Mouse (Mus musculus) heart, adult 2 months (tissue): Measurements from ENCODE around the gene Timm10. TPM values are rescaled to one million over a fixed set of nuclear protein-coding genes. Genes with fewer than 3 reads are reported as not detected.

ENCODE experiments used
- DNase-seq, 2 experiments: peaks; one replicate each; pipeline ENCODE4 v3.0.0; 2021
- H3K27ac ChIP-seq: fragments of 200-600 bp; 2 replicates; pipeline ENCODE4 v1.8.1; 2022
- H3K27me3 ChIP-seq: fragments of 200-500 bp; 2 replicates; pipeline ENCODE4 v1.6.1; 2012; ENCODE audit warnings: mild to moderate bottlenecking, low read length, inconsistent platforms, mixed read lengths; ENCODE audit not compliant: control insufficient read depth, insufficient read depth
- H3K36me3 ChIP-seq: fragments of 200-500 bp; 2 replicates; pipeline ENCODE4 v1.6.1; 2012; ENCODE audit warnings: low read length, inconsistent platforms; ENCODE audit not compliant: control insufficient read depth, insufficient read depth
- H3K4me1 ChIP-seq: fragments of 200-500 bp; 2 replicates; pipeline ENCODE4 v1.6.1; 2011; ENCODE audit warnings: low read length; ENCODE audit not compliant: control insufficient read depth, insufficient read depth
- H3K4me3 ChIP-seq: fragments of 200-600 bp; 2 replicates; pipeline ENCODE4 v1.8.1; 2022
- H3K79me2 ChIP-seq: fragments of 200-500 bp; replicated peaks from 2 replicates; pipeline ENCODE4 v1.6.1; 2012; ENCODE audit warnings: mild to moderate bottlenecking, inconsistent platforms, low read length, moderate library complexity, mixed read lengths; ENCODE audit not compliant: control insufficient read depth, insufficient read depth
- H3K9ac ChIP-seq: fragments of 200-500 bp; 2 replicates; pipeline ENCODE4 v1.6.1; 2012; ENCODE audit warnings: low read depth, mild to moderate bottlenecking, control low read depth, inconsistent platforms, low read length, mixed read lengths
- CTCF ChIP-seq: fragments of 200-600 bp; IDR thresholded peaks from 2 replicates; pipeline ENCODE4 v1.8.1; 2022; ENCODE audit warnings: antibody characterized with exemption, mild to moderate bottlenecking, moderate library complexity
- EP300 ChIP-seq: fragments of 200-500 bp; IDR thresholded peaks from 2 replicates; pipeline ENCODE4 v1.6.1; 2011; ENCODE audit warnings: low read depth, low read length, control low read depth; ENCODE audit not compliant: insufficient read depth
- POLR2A ChIP-seq: fragments of 200-500 bp; IDR thresholded peaks from 2 replicates; pipeline ENCODE4 v1.6.1; 2011; ENCODE audit warnings: mild to moderate bottlenecking, low read depth, low read length, control low read depth; ENCODE audit not compliant: insufficient read depth
- WGBS: fragments of 180-500 bp; shearing (Covaris S2); methylation state at CpG from one replicate; pipeline ENCODE4 v1.1.7; 2018; 5-methylcytosine and 5-hydroxymethylcytosine counted together
- intact Hi-C: fragments of 180-260 bp; cut with DNase I; formaldehyde crosslinking; loops from one replicate; pipeline ENCODE4 v1.15.1; 2025
- long read RNA-seq: library from polyadenylated mRNA; stranded (forward); transcript quantifications from one replicate; pipeline ENCODE4 v2.0.0, GENCODE M21; 2021
- polyA plus RNA-seq: library from polyadenylated mRNA; depleted of rRNA; stranded (reverse); fragments of >200 nt; gene quantifications from 2 replicates; pipeline ENCODE4 v1.2.3, GENCODE M21; 2012; rRNA removed
- total RNA-seq, 2 experiments: library from RNA; stranded (reverse); gene quantifications; 2 replicates each; pipeline ENCODE4 v1.2.3; 2021

Gene Timm10
- total RNA-seq (100 to 1,000 TPM; 106 to 129 TPM), polyA plus RNA-seq (123 and 136 TPM in 2 replicates)
- long read RNA-seq, transcript Timm10-201 (3 exons, 690 nt) = major isoform, 25 of 30 reads
- long read RNA-seq, partial matches to known transcripts = 1 of 30 reads
- long read RNA-seq, other reads (novel, unspliced or antisense) = 4 of 30 reads

GRCm38 (mm10) chr2:84826488-84827282 is at the start of gene Timm10:
Gene Timm10, plus strand, starts transcription at chr2:84826997.
- TF ChIP-seq EP300 (peak; percentile 50; the same call in 1 of the 2 replicates), POLR2A (peak; percentile 61), CTCF (no peak)
- WGBS = under 1% methylated on average over 34 of the region's 34 CpGs

GRCm38 (mm10) chr2:84777706-84778105 is 49.1 kb upstream of the Timm10 start:
- 62% methylated on average over 3 of the region's 3 CpGs for WGBS
- Histone ChIP-seq H3K4me3 (no peak overlapping the region), H3K36me3 (no peaks in the 10 kb centered on the region), H3K9ac (no peak overlapping the region), H3K27me3 (no peaks in the 10 kb centered on the region), H3K4me1 (peaks cover 5% of the 10 kb centered on the region), H3K79me2 (no peaks in the 10 kb centered on the region), H3K27ac (no peak overlapping the region)
- intact Hi-C loops = no loop called here
- no peak for TF ChIP-seq EP300
- no peak for TF ChIP-seq POLR2A
- TF ChIP-seq CTCF = no peak
- DNase-seq = no peak

More at GRCm38 (mm10) chr2:84826488-84827282, at the start of gene Timm10:
- H3K4me1 ChIP-seq = peaks cover 2% of the 10 kb centered on the region
- H3K9ac ChIP-seq = peak within 1 kb of the TSS; percentile 71
- intact Hi-C loops = no loop called here
- peak within 1 kb of the TSS; percentile 70 for H3K4me3 ChIP-seq
- H3K79me2 ChIP-seq = no peaks in the 10 kb centered on the region
- no peaks in the 10 kb centered on the region for H3K27me3 ChIP-seq
- H3K36me3 ChIP-seq = no peaks in the 10 kb centered on the region
- peak within 1 kb of the TSS; percentile 68 for H3K27ac ChIP-seq
- peak; percentile 80 to 90 for DNase-seq

- no peak overlapping the region for H3K27ac ChIP-seq
- peak in 1 of 2 experiments; percentile 19 for DNase-seq
These were observed 47.6 kb upstream of the Timm10 start for GRCm38 (mm10) chr2:84779210-84779609.

GRCm38 (mm10) chr2:84783315-84783714 is 43.5 kb upstream of the Timm10 start:
- no peak for TF ChIP-seq CTCF
- no peak for TF ChIP-seq POLR2A
- TF ChIP-seq EP300 = no peak
- H3K9ac ChIP-seq = no peak overlapping the region
- no peaks in the 10 kb centered on the region for H3K27me3 ChIP-seq
- H3K27ac ChIP-seq = peak overlapping the region; percentile 40
- peaks cover 5% of the 10 kb centered on the region for H3K4me1 ChIP-seq
- WGBS = 48% methylated on average over 1 of the region's 1 CpGs
- DNase-seq = no peak
- no peak overlapping the region for H3K4me3 ChIP-seq
- 0 out of 2 replicates have a peak, but pooled peaks cover 2% of the 10 kb centered on the region for H3K36me3 ChIP-seq
- H3K79me2 ChIP-seq = no peaks in the 10 kb centered on the region
- intact Hi-C loops = no loop called here

More at GRCm38 (mm10) chr2:84779210-84779609, 47.6 kb upstream of the Timm10 start:
- TF ChIP-seq CTCF (peak; percentile 49), POLR2A (no peak)
- H3K36me3 ChIP-seq = 0 out of 2 replicates have a peak, but pooled peaks cover 2% of the 10 kb centered on the region
- no peak overlapping the region for H3K4me3 ChIP-seq
- intact Hi-C loops = no loop called here
- H3K9ac ChIP-seq = no peak overlapping the region
- H3K79me2 ChIP-seq = no peaks in the 10 kb centered on the region
- 55% methylated on average over 6 of the region's 6 CpGs for WGBS
- no peaks in the 10 kb centered on the region for H3K27me3 ChIP-seq
- peaks cover 5% of the 10 kb centered on the region for H3K4me1 ChIP-seq

GRCm38 (mm10) chr2:84783840-84784566 is 42.8 kb upstream of the Timm10 start:
- Histone ChIP-seq H3K4me3 (no peak overlapping the region), H3K79me2 (no peaks in the 10 kb centered on the region), H3K36me3 (0 out of 2 replicates have a peak, but pooled peaks cover 2% of the 10 kb centered on the region), H3K27ac (peak overlapping the region; percentile 40), H3K27me3 (no peaks in the 10 kb centered on the region), H3K9ac (no peak overlapping the region), H3K4me1 (peaks cover 1% of the 10 kb centered on the region; the same call in 1 of the 2 replicates)
- WGBS = 33% methylated on average over 3 of the region's 3 CpGs
- intact Hi-C loops = no loop called here
- DNase-seq = peak in 1 of 2 experiments; percentile 48
- TF ChIP-seq EP300 (0 out of 2 replicates have a peak, but pooled peaks have one; percentile 19), POLR2A (no peak)
